Mouse (Mus musculus) cortical plate, adult 2 months (tissue): ENCODE measurements around the gene Nfia.

Source experiments
- CTCF ChIP-seq: fragments of 200-500 bp; IDR thresholded peaks from 2 replicates; pipeline ENCODE4 v1.5.1; 2011; ENCODE audit warnings: mild to moderate bottlenecking, control low read depth, low read length; ENCODE audit not compliant: insufficient read depth; ENCODE audit errors: extremely low read depth
- POLR2A ChIP-seq: fragments of 200-500 bp; IDR thresholded peaks from 2 replicates; pipeline ENCODE4 v1.6.1; 2011; ENCODE audit warnings: mild to moderate bottlenecking, low read length, control low read depth; ENCODE audit not compliant: insufficient read depth; ENCODE audit errors: extremely low read depth

DNA sequence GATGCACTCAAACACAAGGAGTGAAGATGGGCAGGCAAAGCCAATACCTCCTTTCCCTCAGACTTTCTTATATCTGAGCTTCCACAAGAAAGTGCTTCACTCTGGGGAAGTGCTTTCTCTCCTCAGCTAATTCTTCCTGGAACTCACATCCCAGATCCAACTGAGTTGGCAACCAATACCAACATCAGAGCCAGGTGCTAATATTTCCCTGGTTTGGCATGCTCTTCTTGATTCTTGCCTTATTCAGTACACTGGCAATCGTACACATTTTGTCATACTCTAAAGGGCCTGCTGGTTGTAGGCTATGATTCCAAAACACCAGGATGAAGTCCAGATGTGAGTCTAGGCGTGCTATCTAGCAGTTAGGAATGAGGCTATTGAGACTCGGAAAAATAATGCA, 385.4 kb downstream of the Nfia start:
- TF ChIP-seq POLR2A, result no peak
- no peak for TF ChIP-seq CTCF
